Mouse (Mus musculus): Measurements from ENCODE around the gene Rere. TPM values are rescaled to one million over a fixed set of nuclear protein-coding genes. Genes with fewer than 3 reads are reported as not detected.

Rere gene
- polyA plus RNA-seq, 2 experiments = 4.8 to 5.1 TPM

- peaks cover 23 to 37% of the 10 kb centered on the region in 2 experiments for H3K4me1 ChIP-seq (replicated peaks; ENCODE audit: control insufficient read depth in 2 of 2, insufficient read depth in 2 of 2, low read length in 1 of 2)
- no peaks in the 10 kb centered on the region for H3K9me3 ChIP-seq (ENCODE audit: control insufficient read depth, low read length)
Observed at GRCm38 (mm10) chr4:150371580-150372380, 90.3 kb downstream of the Rere start.

GRCm38 (mm10) chr4:150372631-150373041 is 91.2 kb downstream of the Rere start:
- H3K4me3 ChIP-seq (ENCODE audit: insufficient read depth in 1 of 2, low read depth in 2 of 2, low read length in 2 of 2) = peak overlapping the region; percentile 6 to 57; a peak in 2 of 4 replicates

More at GRCm38 (mm10) chr4:150371580-150372380, 90.3 kb downstream of the Rere start:
- peak; percentile 26; the same call in 1 of the 2 replicates for TF ChIP-seq CTCF (IDR thresholded peaks at IDR 0.05; ENCODE audit: low read depth)
- no peak for TF ChIP-seq EP300 (IDR thresholded peaks at IDR 0.05; ENCODE audit: low read depth)
- ATAC-seq (ENCODE audit: insufficient read depth) (peak; percentile 76), DNase-seq (ENCODE audit: low read depth in 3 of 3, low spot score in 3 of 3) (peak; percentile 31 to 53 (median 38))
- peak overlapping the region; percentile 90 for H3K4me2 ChIP-seq (ENCODE audit: low read depth)
- H3K4me3 ChIP-seq (ENCODE audit: insufficient read depth in 1 of 2, low read depth in 2 of 2, low read length in 2 of 2) = peak overlapping the region; percentile 57 to 65
- no peaks in the 10 kb centered on the region for H3K36me3 ChIP-seq (replicated peaks; ENCODE audit: control insufficient read depth, insufficient read depth, low read depth)
- 1% methylated on average over 58 of the region's 58 CpGs for WGBS (ENCODE audit: insufficient replicate concordance)
- H3K9ac ChIP-seq (replicated peaks) = peak overlapping the region; percentile 68
- no peaks in the 10 kb centered on the region for H3K27me3 ChIP-seq (ENCODE audit: control insufficient read depth, insufficient read depth, low read length)
- H3K27ac ChIP-seq = no peak overlapping the region

GRCm38 (mm10) chr4:150373111-150374109 is 92.0 kb downstream of the Rere start:
- peak overlapping the region; percentile 13; the same call in 1 of the 2 replicates for H3K27ac ChIP-seq

More at GRCm38 (mm10) chr4:150372631-150373041, 91.2 kb downstream of the Rere start:
- Histone ChIP-seq H3K9me3 (ENCODE audit: control insufficient read depth, low read length) (no peaks in the 10 kb centered on the region), H3K4me2 (ENCODE audit: low read depth) (peak overlapping the region; percentile 90), H3K4me1 (replicated peaks; ENCODE audit: control insufficient read depth in 2 of 2, insufficient read depth in 2 of 2, low read length in 1 of 2) (peaks cover 23 to 35% of the 10 kb centered on the region in 2 experiments), H3K27me3 (ENCODE audit: control insufficient read depth, insufficient read depth, low read length) (no peaks in the 10 kb centered on the region), H3K9ac (replicated peaks) (no peak overlapping the region), H3K27ac (no peak overlapping the region), H3K36me3 (replicated peaks; ENCODE audit: control insufficient read depth, insufficient read depth, low read depth) (no peaks in the 10 kb centered on the region)
- ATAC-seq (ENCODE audit: insufficient read depth) (no peak), DNase-seq (ENCODE audit: low read depth in 3 of 3, low spot score in 3 of 3) (no peak)
- 4% methylated on average over 3 of the region's 3 CpGs for WGBS (ENCODE audit: insufficient replicate concordance)
- TF ChIP-seq EP300 (IDR thresholded peaks at IDR 0.05; ENCODE audit: low read depth) (no peak), CTCF (IDR thresholded peaks at IDR 0.05; ENCODE audit: low read depth) (no peak)

GRCm38 (mm10) chr4:150374651-150375447 is 93.4 kb downstream of the Rere start:
- Histone ChIP-seq H3K9me3 (ENCODE audit: control insufficient read depth, low read length) (no peaks in the 10 kb centered on the region), H3K4me1 (replicated peaks; ENCODE audit: control insufficient read depth in 2 of 2, insufficient read depth in 2 of 2, low read length in 1 of 2) (peaks cover 23 to 41% of the 10 kb centered on the region in 2 experiments), H3K27me3 (ENCODE audit: control insufficient read depth, insufficient read depth, low read length) (no peaks in the 10 kb centered on the region), H3K36me3 (replicated peaks; ENCODE audit: control insufficient read depth, insufficient read depth, low read depth) (no peaks in the 10 kb centered on the region), H3K9ac (replicated peaks) (no peak overlapping the region), H3K4me3 (ENCODE audit: insufficient read depth in 1 of 2, low read depth in 2 of 2, low read length in 2 of 2) (no peak overlapping the region), H3K4me2 (ENCODE audit: low read depth) (peak overlapping the region; percentile 21; the same call in 1 of the 2 replicates), H3K27ac (no peak overlapping the region)
- no peak for TF ChIP-seq CTCF (IDR thresholded peaks at IDR 0.05; ENCODE audit: low read depth)
- TF ChIP-seq EP300 (IDR thresholded peaks at IDR 0.05; ENCODE audit: low read depth) = no peak
- DNase-seq (ENCODE audit: low read depth in 3 of 3, low spot score in 3 of 3) (no peak), ATAC-seq (ENCODE audit: insufficient read depth) (no peak)
- WGBS (ENCODE audit: insufficient replicate concordance) = 25% methylated on average over 9 of the region's 9 CpGs

More at GRCm38 (mm10) chr4:150373111-150374109, 92.0 kb downstream of the Rere start:
- peak overlapping the region; percentile 15; the same call in 1 of the 2 replicates for H3K9ac ChIP-seq (replicated peaks)
- no peaks in the 10 kb centered on the region for H3K36me3 ChIP-seq (replicated peaks; ENCODE audit: control insufficient read depth, insufficient read depth, low read depth)
- ATAC-seq (ENCODE audit: insufficient read depth) (peak; percentile 45), DNase-seq (ENCODE audit: low read depth in 3 of 3, low spot score in 3 of 3) (no peak)
- peak overlapping the region in 1 of 2 experiments; percentile 10; a peak in 3 of 4 replicates for H3K4me3 ChIP-seq (ENCODE audit: insufficient read depth in 1 of 2, low read depth in 2 of 2, low read length in 2 of 2)
- TF ChIP-seq EP300 (IDR thresholded peaks at IDR 0.05; ENCODE audit: low read depth) (no peak), CTCF (IDR thresholded peaks at IDR 0.05; ENCODE audit: low read depth) (no peak)
- 8% methylated on average over 15 of the region's 15 CpGs for WGBS (ENCODE audit: insufficient replicate concordance)
- peak overlapping the region; percentile 90 for H3K4me2 ChIP-seq (ENCODE audit: low read depth)
- peaks cover 23 to 35% of the 10 kb centered on the region in 2 experiments for H3K4me1 ChIP-seq (replicated peaks; ENCODE audit: control insufficient read depth in 2 of 2, insufficient read depth in 2 of 2, low read length in 1 of 2)
- no peaks in the 10 kb centered on the region for H3K9me3 ChIP-seq (ENCODE audit: control insufficient read depth, low read length)
- H3K27me3 ChIP-seq (ENCODE audit: control insufficient read depth, insufficient read depth, low read length) = no peaks in the 10 kb centered on the region

Measured in liver, embryonic 14.5 days (tissue).